In genomic region chr2:32311443-32312317, GRCm38 (mm10) we compare ENCODE assay signal across 9 mouse cellular contexts. TPM values are rescaled to one million over a fixed set of nuclear protein-coding genes. Genes with fewer than 3 reads are reported as not detected.
A peak's percentile ranks its signal among the peaks of the same experiment; 100 is the strongest.
DNase-seq lines count a peak whose midpoint lies in the region; ATAC-seq and TF ChIP-seq lines count a peak whose summit lies in the region.
"Had no signal": no experiment of that assay in that cellular context is flagged by ENCODE, and none has a peak within 500 bp of the region (broad histone marks: within the 10 kb centered on the region; RNA-seq: fewer than 3 reads in every experiment).

No protein-coding gene starts in this region.

- no peaks in the 10 kb centered on the region for H3K27me3 ChIP-seq in kidney, adult 2 months (replicated peaks; ENCODE audit: control insufficient read depth, insufficient read depth, low read length)
- H3K27me3 ChIP-seq in heart, postnatal 0 days (ENCODE audit: control insufficient read depth, insufficient read depth, low read length) = peaks cover 21% of the 10 kb centered on the region
- H3K27me3 ChIP-seq in midbrain, embryonic 13.5 days = peaks cover 36% of the 10 kb centered on the region

- no peak overlapping the region for H3K27ac ChIP-seq in kidney, adult 2 months (ENCODE audit: insufficient read depth, low read depth, low read length)
- H3K27ac ChIP-seq in heart, postnatal 0 days (ENCODE audit: low read depth) = no peak overlapping the region
- H3K27ac ChIP-seq in midbrain, embryonic 13.5 days = no peak overlapping the region; the same call in 1 of the 2 replicates

- ATAC-seq in heart, postnatal 0 days (ENCODE audit: insufficient read depth, low read depth) = no peak
- ATAC-seq in midbrain, embryonic 13.5 days = no peak

- no peak for TF ChIP-seq CTCF in kidney, adult 2 months (conservative IDR thresholded peaks at IDR 0.05; ENCODE audit: insufficient read depth, insufficient read length, low read depth, low read length)
- peak; percentile 9; the same call in 1 of the 2 replicates for TF ChIP-seq CTCF in brain, embryonic 14.5 days (IDR thresholded peaks at IDR 0.05; ENCODE audit: borderline replicate concordance, extremely low read depth, insufficient read depth, insufficient read length)
- TF ChIP-seq CTCF in heart, postnatal 0 days (IDR thresholded peaks at IDR 0.05; ENCODE audit: low read depth) = no peak

- 13% methylated on average over 41 of the region's 42 CpGs for WGBS in kidney, adult 2 months
- WGBS in heart, postnatal 0 days = 11% methylated on average over 37 of the region's 42 CpGs
- 12% methylated on average over 41 of the region's 42 CpGs for WGBS in midbrain, embryonic 13.5 days

- peak overlapping the region; percentile 48 for H3K9ac ChIP-seq in heart, postnatal 0 days (replicated peaks; ENCODE audit: low read depth, low read length)
- H3K9ac ChIP-seq in midbrain, embryonic 13.5 days (replicated peaks) = peak overlapping the region; percentile 78

- peaks cover 5% of the 10 kb centered on the region; the same call in 1 of the 2 replicates for H3K4me1 ChIP-seq in kidney, adult 2 months (ENCODE audit: control insufficient read depth, insufficient read depth, low read length)
- peaks cover 13% of the 10 kb centered on the region for H3K4me1 ChIP-seq in heart, postnatal 0 days (ENCODE audit: control insufficient read depth, insufficient read depth)
- H3K4me1 ChIP-seq in midbrain, embryonic 13.5 days (replicated peaks) = peaks cover 26% of the 10 kb centered on the region

- no peaks in the 10 kb centered on the region for H3K9me3 ChIP-seq in heart, postnatal 0 days (replicated peaks; ENCODE audit: control insufficient read depth, low read length)
- H3K9me3 ChIP-seq in midbrain, embryonic 13.5 days = no peaks in the 10 kb centered on the region

- DNase-seq in kidney, adult 2 months = no peak
- no peak for DNase-seq in kidney, postnatal 10 days
- no peak for DNase-seq in brain, embryonic 14.5 days (ENCODE audit: low read depth)
- DNase-seq in heart, postnatal 0 days (ENCODE audit: low spot score) = no peak
- DNase-seq in left cerebral cortex, postnatal 25 days (ENCODE audit: low spot score in 2 of 2) = no peak
- DNase-seq in left cerebral cortex, adult 18-20 months (ENCODE audit: low spot score in 2 of 2) = no peak
- DNase-seq in layer of hippocampus, adult 9-11 months = no peak

- TF ChIP-seq POLR2A in kidney, adult 2 months (IDR thresholded peaks at IDR 0.05; ENCODE audit: low read depth, low read length) = no peak
- no peak for TF ChIP-seq POLR2A in brain, embryonic 14.5 days (IDR thresholded peaks at IDR 0.05; ENCODE audit: borderline replicate concordance, extremely low read depth, insufficient read depth, insufficient read length, poor library complexity, severe bottlenecking)

- peak overlapping the region; percentile 97 for H3K4me2 ChIP-seq in heart, postnatal 0 days (ENCODE audit: low read depth, low read length)
- H3K4me2 ChIP-seq in midbrain, embryonic 13.5 days (replicated peaks) = peak overlapping the region; percentile 94

- no peak for TF ChIP-seq EP300 in heart, postnatal 0 days (IDR thresholded peaks at IDR 0.05; ENCODE audit: low read depth)

- peak overlapping the region; percentile 18 for H3K4me3 ChIP-seq in kidney, adult 2 months (ENCODE audit: insufficient read depth, low read depth, low read length)
- H3K4me3 ChIP-seq in heart, postnatal 0 days (ENCODE audit: low read depth, low read length) = peak overlapping the region; percentile 60
- H3K4me3 ChIP-seq in midbrain, embryonic 13.5 days (replicated peaks) = peak overlapping the region; percentile 49

- no peaks in the 10 kb centered on the region for H3K36me3 ChIP-seq in kidney, adult 2 months (ENCODE audit: control insufficient read depth, insufficient read depth, low read length)
- peaks cover 17% of the 10 kb centered on the region for H3K36me3 ChIP-seq in heart, postnatal 0 days (replicated peaks; ENCODE audit: control insufficient read depth, insufficient read depth, low read length)
- peaks cover 59% of the 10 kb centered on the region for H3K36me3 ChIP-seq in midbrain, embryonic 13.5 days

- intact Hi-C loops in left cerebral cortex, postnatal 25 days (cut with DNase I) = no loop called here

RNA-seq across cellular contexts. Expression of gene Swi5, which starts 23.8 kb away (rescaled TPM):
- 191 and 242 TPM in 2 replicates for polyA plus RNA-seq in kidney, adult 2 months (2012; rRNA removed)
- polyA plus RNA-seq in brain, embryonic 14.5 days (2012; rRNA removed) = 296 and 327 TPM in 2 replicates
- 248 and 262 TPM in 2 replicates for total RNA-seq in heart, postnatal 0 days (2014; rRNA removed; ENCODE audit: low replicate concordance)
- 330 and 353 TPM in 2 replicates for polyA plus RNA-seq in heart, postnatal 0 days (2015; fragmentation: Nextera tagmentation; extraction: Ambion mirVana)
- polyA plus RNA-seq in midbrain, embryonic 13.5 days (2015; fragmentation: Nextera tagmentation; extraction: Ambion mirVana) = 454 and 469 TPM in 2 replicates
- 100 to 1,000 TPM; 213 to 214 TPM for total RNA-seq in left cerebral cortex, postnatal 25 days (2021)
- total RNA-seq in left cerebral cortex, adult 18-20 months (2021) = 100 to 1,000 TPM; 205 to 210 TPM

RNA-seq across cellular contexts. Expression of gene Golga2, which starts 24.5 kb away (rescaled TPM):
- polyA plus RNA-seq in kidney, adult 2 months (2012; rRNA removed) = 30.8 and 31.2 TPM in 2 replicates
- 42.9 and 54.6 TPM in 2 replicates for polyA plus RNA-seq in brain, embryonic 14.5 days (2012; rRNA removed)
- 46.7 and 56.4 TPM in 2 replicates for total RNA-seq in heart, postnatal 0 days (2014; rRNA removed; ENCODE audit: low replicate concordance)
- 20.8 and 23.4 TPM in 2 replicates for polyA plus RNA-seq in heart, postnatal 0 days (2015; fragmentation: Nextera tagmentation; extraction: Ambion mirVana)
- 26.0 and 26.7 TPM in 2 replicates for polyA plus RNA-seq in midbrain, embryonic 13.5 days (2015; fragmentation: Nextera tagmentation; extraction: Ambion mirVana)
- total RNA-seq in left cerebral cortex, postnatal 25 days (2021) = 10 to 100 TPM; 82.6 to 82.8 TPM
- total RNA-seq in left cerebral cortex, adult 18-20 months (2021) = 10 to 100 TPM; 84.2 to 88.5 TPM

RNA-seq across cellular contexts. Expression of gene Ciz1, which starts 40.4 kb away (rescaled TPM):
- polyA plus RNA-seq in kidney, adult 2 months (2012; rRNA removed) = 130 and 131 TPM in 2 replicates
- 225 and 268 TPM in 2 replicates for polyA plus RNA-seq in brain, embryonic 14.5 days (2012; rRNA removed)
- total RNA-seq in heart, postnatal 0 days (2014; rRNA removed; ENCODE audit: low replicate concordance) = 61.9 and 79.9 TPM in 2 replicates
- polyA plus RNA-seq in heart, postnatal 0 days (2015; fragmentation: Nextera tagmentation; extraction: Ambion mirVana) = 17.6 and 18.5 TPM in 2 replicates
- polyA plus RNA-seq in midbrain, embryonic 13.5 days (2015; fragmentation: Nextera tagmentation; extraction: Ambion mirVana) = 54.4 and 56.7 TPM in 2 replicates
- 10 to 100 TPM; 67.5 to 73.1 TPM for total RNA-seq in left cerebral cortex, postnatal 25 days (2021)
- total RNA-seq in left cerebral cortex, adult 18-20 months (2021) = 10 to 100 TPM; 66.4 to 78.3 TPM

RNA-seq across cellular contexts. Expression of gene Dnm1, which starts 41.5 kb away (rescaled TPM):
- polyA plus RNA-seq in kidney, adult 2 months (2012; rRNA removed) = 8.3 and 12.6 TPM in 2 replicates
- 189 and 292 TPM in 2 replicates for polyA plus RNA-seq in brain, embryonic 14.5 days (2012; rRNA removed)
- total RNA-seq in heart, postnatal 0 days (2014; rRNA removed; ENCODE audit: low replicate concordance) = 3.4 and 10.3 TPM in 2 replicates
- 1.5 and 1.6 TPM in 2 replicates for polyA plus RNA-seq in heart, postnatal 0 days (2015; fragmentation: Nextera tagmentation; extraction: Ambion mirVana)
- polyA plus RNA-seq in midbrain, embryonic 13.5 days (2015; fragmentation: Nextera tagmentation; extraction: Ambion mirVana) = 35.5 and 41.2 TPM in 2 replicates
- 1,000 to 10,000 TPM; 1,197 to 1,302 TPM for total RNA-seq in left cerebral cortex, postnatal 25 days (2021)
- total RNA-seq in left cerebral cortex, adult 18-20 months (2021) = 1,000 to 10,000 TPM; 1,236 to 1,244 TPM
- total RNA-seq: neutrophil, adult 5-6 weeks had no signal

RNA-seq across cellular contexts. Expression of gene Uck1, which starts 51.7 kb away (rescaled TPM):
- 134 and 147 TPM in 2 replicates for polyA plus RNA-seq in kidney, adult 2 months (2012; rRNA removed)
- 70.7 and 82.4 TPM in 2 replicates for polyA plus RNA-seq in brain, embryonic 14.5 days (2012; rRNA removed)
- 47.2 and 55.1 TPM in 2 replicates for total RNA-seq in heart, postnatal 0 days (2014; rRNA removed; ENCODE audit: low replicate concordance)
- polyA plus RNA-seq in heart, postnatal 0 days (2015; fragmentation: Nextera tagmentation; extraction: Ambion mirVana) = 30.0 and 32.1 TPM in 2 replicates
- 85.5 and 87.2 TPM in 2 replicates for polyA plus RNA-seq in midbrain, embryonic 13.5 days (2015; fragmentation: Nextera tagmentation; extraction: Ambion mirVana)
- total RNA-seq in left cerebral cortex, postnatal 25 days (2021) = 10 to 100 TPM; 51.6 to 55.8 TPM
- total RNA-seq in left cerebral cortex, adult 18-20 months (2021) = 10 to 100 TPM; 49.6 to 53.6 TPM
